Mouse (Mus musculus) neural tube, embryonic 11.5 days (tissue): ENCODE results near the gene Gmds. TPM values are rescaled to one million over a fixed set of nuclear protein-coding genes. Genes with fewer than 3 reads are reported as not detected.

ENCODE experiments used
- ATAC-seq: fragments of 200-750 bp; cut with Nextera tagmentation; 2 replicates; pipeline ENCODE4 v1.8.0; 2017; ENCODE audit warnings: moderate number of reproducible peaks, mild to moderate bottlenecking, moderate TSS enrichment, moderate library complexity; ENCODE audit not compliant: insufficient read depth, low FRiP score, low TSS enrichment
- DNase-seq: peaks from one replicate; pipeline ENCODE4 v3.0.0-alpha.2; 2015; ENCODE audit warnings: low spot score
- H3K27ac ChIP-seq: fragments of 300-500 bp; sonication (generic); 2 replicates; pipeline ENCODE4 v1.5.1; 2014; ENCODE audit warnings: low read depth, mild to moderate bottlenecking, low read length
- H3K27me3 ChIP-seq: fragments of 300-500 bp; sonication (generic); 2 replicates; pipeline ENCODE4 v1.6.1; 2014; ENCODE audit warnings: mild to moderate bottlenecking, low read length, mixed read lengths; ENCODE audit not compliant: control insufficient read depth, insufficient read depth
- H3K36me3 ChIP-seq: fragments of 300-500 bp; sonication (generic); 2 replicates; pipeline ENCODE4 v1.6.1; 2014; ENCODE audit warnings: mild to moderate bottlenecking, low read length, moderate library complexity, mixed read lengths; ENCODE audit not compliant: control insufficient read depth, insufficient read depth
- H3K4me1 ChIP-seq: fragments of 300-500 bp; sonication (generic); 2 replicates; pipeline ENCODE4 v1.6.1; 2014; ENCODE audit warnings: low read length, mixed read lengths; ENCODE audit not compliant: control insufficient read depth, insufficient read depth
- H3K4me2 ChIP-seq: fragments of 300-500 bp; sonication (generic); 2 replicates; pipeline ENCODE4 v1.6.1; 2014; ENCODE audit warnings: low read depth, mild to moderate bottlenecking, moderate library complexity
- H3K4me3 ChIP-seq: fragments of 300-500 bp; sonication (generic); 2 replicates; pipeline ENCODE4 v1.5.1; 2014; ENCODE audit warnings: low read depth, low read length
- H3K9ac ChIP-seq: fragments of 300-500 bp; sonication (generic); 2 replicates; pipeline ENCODE4 v1.6.1; 2014; ENCODE audit warnings: mild to moderate bottlenecking, low read length
- H3K9me3 ChIP-seq: fragments of 300-500 bp; sonication (generic); 2 replicates; pipeline ENCODE4 v1.6.1; 2016; ENCODE audit warnings: low read length; ENCODE audit not compliant: control insufficient read depth
- WGBS: fragments of 180-500 bp; shearing (Covaris S2); extraction: QIAGEN DNeasy Blood & Tissue Kit; methylation state at CpG from one replicate; pipeline ENCODE4 v1.1.7; 2014; 5-methylcytosine and 5-hydroxymethylcytosine counted together
- polyA plus RNA-seq: library from polyadenylated mRNA; unstranded; fragments of >200 nt; fragmentation: Nextera tagmentation; extraction: Ambion mirVana; gene quantifications from 2 replicates; pipeline ENCODE4 v1.2.1, GENCODE M21; 2014

Gene Gmds
- polyA plus RNA-seq, 1 experiment from 2014 or later: 27.5 TPM

DNA sequence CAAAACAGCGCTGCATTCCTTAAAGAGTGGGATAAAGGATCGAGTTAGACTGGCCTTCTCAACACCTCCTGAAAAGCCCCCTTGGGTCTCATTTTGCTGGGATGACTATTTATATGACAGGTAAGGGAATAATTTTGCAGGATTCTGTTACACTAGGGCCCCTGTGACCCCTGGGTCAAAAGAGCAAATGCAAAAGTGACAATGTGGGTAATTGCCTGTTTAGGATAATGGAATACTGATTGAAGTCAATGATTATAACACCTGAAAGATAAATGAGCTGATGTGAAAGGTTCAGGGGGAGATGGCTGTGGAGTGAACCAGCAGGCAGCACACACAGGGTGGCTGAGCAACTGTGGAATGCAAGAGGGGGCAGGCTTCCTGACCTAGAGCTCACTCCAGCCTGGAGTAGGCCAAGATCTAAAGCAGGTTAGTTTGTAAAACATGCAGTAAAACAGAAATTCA, 367.5 kb downstream of the Gmds start:
- whole genome bisulfite sequencing: 33% methylated on average over 2 of the region's 2 CpGs
- H3K36me3 ChIP-seq: no peaks in the 10 kb centered on the region
- DNase-seq: peak; percentile 25
- H3K27ac ChIP-seq: no peak overlapping the region
- no peak overlapping the region for H3K9ac ChIP-seq
- H3K4me1 ChIP-seq: no peaks in the 10 kb centered on the region
- no peaks in the 10 kb centered on the region for H3K27me3 ChIP-seq
- H3K9me3 ChIP-seq: no peaks in the 10 kb centered on the region
- ATAC-seq: no peak
- no peak overlapping the region for H3K4me2 ChIP-seq
- no peak overlapping the region for H3K4me3 ChIP-seq

DNA sequence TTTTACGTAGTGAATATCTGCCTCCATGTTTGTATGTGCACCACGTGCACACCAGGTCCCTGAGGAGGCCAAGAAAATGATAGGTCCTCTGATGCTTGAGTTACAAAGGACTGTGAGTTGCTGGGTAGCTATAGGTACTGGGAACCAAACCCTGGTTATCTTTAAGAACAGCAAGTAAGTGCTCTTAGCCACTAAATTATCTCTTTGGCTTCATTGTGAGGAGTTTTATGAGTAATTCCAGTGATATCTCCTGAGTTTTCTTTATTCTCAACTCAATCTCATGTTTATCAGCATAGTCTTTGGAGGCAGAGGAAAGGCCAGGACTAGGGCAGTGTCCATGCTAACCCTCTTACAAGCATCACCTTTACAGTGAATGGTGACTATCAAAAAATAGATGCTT, 370.3 kb downstream of the Gmds start:
- Histone ChIP-seq H3K27me3 (no peaks in the 10 kb centered on the region), H3K9me3 (no peaks in the 10 kb centered on the region), H3K27ac (no peak overlapping the region), H3K4me3 (no peak overlapping the region), H3K9ac (no peak overlapping the region), H3K4me2 (no peak overlapping the region), H3K4me1 (no peaks in the 10 kb centered on the region), H3K36me3 (no peaks in the 10 kb centered on the region)
- ATAC-seq (no peak), DNase-seq (no peak)
- 85% methylated on average over 2 of the region's 2 CpGs for WGBS

DNA sequence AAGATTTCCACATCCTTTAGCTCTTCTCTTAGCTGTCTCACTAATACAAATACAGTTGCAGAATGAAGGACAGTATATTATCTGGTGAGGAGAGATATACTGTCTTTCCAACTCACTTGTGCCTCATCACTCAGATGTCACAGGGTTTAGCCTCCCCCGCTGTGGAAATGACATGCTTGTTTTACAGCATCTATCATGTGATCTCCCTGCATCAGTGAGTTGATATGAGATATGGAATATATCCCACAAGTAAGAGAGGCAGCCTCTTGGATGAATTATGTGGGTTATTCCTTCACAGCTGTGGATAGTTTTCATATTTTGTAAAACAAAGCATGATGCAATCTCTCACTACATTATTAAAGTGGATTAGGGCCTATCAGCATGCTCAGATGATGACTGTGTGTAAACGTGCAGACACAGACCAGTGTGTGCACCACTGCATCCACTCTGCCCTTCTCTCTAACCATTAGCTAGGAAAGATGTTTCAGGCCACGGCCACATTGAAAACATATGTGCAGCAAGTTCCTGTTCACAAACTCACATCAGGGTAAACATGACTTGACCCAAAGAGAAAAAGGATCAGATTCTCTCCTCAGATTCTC, 371.5 kb downstream of the Gmds start:
- no peak overlapping the region for H3K4me3 ChIP-seq
- no peaks in the 10 kb centered on the region for H3K36me3 ChIP-seq
- no peaks in the 10 kb centered on the region for H3K9me3 ChIP-seq
- H3K9ac ChIP-seq: no peak overlapping the region
- no peak overlapping the region for H3K27ac ChIP-seq
- no peaks in the 10 kb centered on the region for H3K4me1 ChIP-seq
- ATAC-seq: no peak
- H3K27me3 ChIP-seq: no peaks in the 10 kb centered on the region
- DNase-seq: no peak
- no peak overlapping the region for H3K4me2 ChIP-seq
- WGBS: 57% methylated on average over 3 of the region's 3 CpGs

DNA sequence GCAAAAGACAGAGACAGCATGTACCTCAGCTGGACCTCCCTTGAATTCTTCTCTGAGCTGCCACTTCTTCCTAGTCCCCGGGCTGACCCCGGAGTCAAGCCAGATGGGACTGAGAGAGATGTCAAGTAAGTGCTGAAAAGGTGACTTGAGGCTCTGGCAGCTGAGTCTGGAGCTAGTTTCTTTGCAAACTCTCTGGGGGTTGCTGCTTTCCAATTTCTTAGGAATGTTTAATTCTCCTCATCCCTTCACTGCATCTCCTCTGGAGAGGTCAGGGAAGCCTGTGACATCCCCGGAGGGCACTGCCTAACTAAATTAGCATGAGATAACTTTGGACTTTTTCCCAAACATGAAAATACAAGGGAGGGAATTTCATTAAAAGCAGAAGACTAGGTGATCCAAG, 378.0 kb downstream of the Gmds start:
- Histone ChIP-seq H3K36me3 (no peaks in the 10 kb centered on the region), H3K9ac (no peak overlapping the region), H3K27me3 (no peaks in the 10 kb centered on the region), H3K4me1 (0 out of 2 replicates have a peak, but pooled peaks cover 4% of the 10 kb centered on the region), H3K9me3 (no peaks in the 10 kb centered on the region), H3K4me2 (no peak overlapping the region), H3K27ac (no peak overlapping the region), H3K4me3 (no peak overlapping the region)
- no peak for DNase-seq
- ATAC-seq: no peak
- 32% methylated on average over 3 of the region's 3 CpGs for WGBS

DNA sequence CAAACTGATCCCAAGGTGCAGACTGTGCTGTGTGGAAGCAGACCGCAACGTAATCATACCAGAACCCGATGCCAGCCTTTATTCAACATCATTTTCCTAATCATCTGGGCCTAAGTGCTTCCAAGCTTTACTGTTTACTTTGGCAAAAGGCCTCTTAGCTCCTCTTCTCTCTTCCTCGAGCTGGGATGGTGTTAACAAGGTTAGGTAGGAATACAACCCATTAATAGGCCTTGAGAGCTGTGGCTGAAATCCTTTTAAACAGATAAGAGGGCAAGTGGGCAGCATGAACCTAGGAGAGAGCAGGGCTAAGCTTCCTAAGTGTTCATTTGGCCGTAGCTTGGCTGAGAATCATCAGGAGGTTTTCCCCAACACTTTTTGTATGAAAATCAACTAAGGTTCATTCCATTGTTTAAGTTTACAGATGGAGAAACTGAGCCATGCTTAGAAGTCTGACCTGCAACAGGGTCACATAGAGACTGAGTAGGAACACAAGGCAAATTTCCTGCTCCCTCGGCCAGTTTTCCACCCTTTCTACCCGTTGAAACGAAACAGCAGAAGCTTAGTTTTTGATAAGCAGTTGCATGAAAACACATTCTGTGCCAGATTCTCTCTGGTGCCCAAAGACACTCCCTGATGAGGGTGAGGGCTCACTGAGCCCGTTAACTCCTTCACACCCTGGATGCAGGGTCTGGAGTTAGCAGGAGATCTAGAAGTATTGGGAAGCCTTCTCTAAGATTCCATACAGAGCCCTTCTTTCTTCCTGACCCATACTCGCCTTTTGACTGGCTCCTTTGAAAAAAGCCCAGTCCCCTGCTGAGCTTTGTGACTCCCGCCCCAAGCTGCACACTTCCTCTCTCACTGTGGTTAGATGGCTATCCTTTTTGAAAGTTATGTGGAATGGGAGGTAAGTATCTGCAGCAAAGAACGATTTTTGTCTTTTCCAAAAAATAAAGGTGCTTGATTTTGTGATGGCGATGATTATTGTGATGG, 379.9 kb downstream of the Gmds start:
- no peak overlapping the region for H3K4me3 ChIP-seq
- H3K9me3 ChIP-seq: no peaks in the 10 kb centered on the region
- ATAC-seq (no peak), DNase-seq (no peak)
- no peak overlapping the region for H3K9ac ChIP-seq
- no peaks in the 10 kb centered on the region for H3K27me3 ChIP-seq
- no peaks in the 10 kb centered on the region for H3K36me3 ChIP-seq
- no peak overlapping the region for H3K27ac ChIP-seq
- H3K4me1 ChIP-seq: 0 out of 2 replicates have a peak, but pooled peaks cover 4% of the 10 kb centered on the region
- 64% methylated on average over 13 of the region's 13 CpGs for WGBS
- H3K4me2 ChIP-seq: no peak overlapping the region

DNA sequence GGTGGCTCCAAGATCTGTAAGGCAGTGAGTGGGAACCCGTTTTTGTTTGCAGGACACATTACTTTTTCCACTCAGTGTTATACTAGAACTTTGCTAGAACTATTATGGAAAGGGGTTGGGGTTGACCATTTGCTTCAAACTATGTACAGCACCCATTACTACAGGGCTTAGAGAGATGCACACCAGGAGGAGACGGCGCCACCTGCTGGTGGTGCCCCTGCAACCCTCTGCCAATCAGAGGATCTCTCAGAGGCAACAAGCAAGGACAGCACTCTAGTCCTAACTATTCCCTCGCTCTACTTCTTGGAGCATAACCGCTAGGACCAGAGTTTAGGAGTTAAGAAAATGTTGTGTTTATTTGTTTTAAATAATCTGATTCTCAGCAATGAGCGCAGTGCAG, 382.0 kb downstream of the Gmds start:
- H3K4me3 ChIP-seq: no peak overlapping the region
- H3K9me3 ChIP-seq: no peaks in the 10 kb centered on the region
- DNase-seq (no peak), ATAC-seq (no peak)
- no peaks in the 10 kb centered on the region for H3K27me3 ChIP-seq
- H3K27ac ChIP-seq: no peak overlapping the region
- H3K9ac ChIP-seq: no peak overlapping the region
- H3K4me2 ChIP-seq: no peak overlapping the region
- H3K4me1 ChIP-seq: 0 out of 2 replicates have a peak, but pooled peaks cover 4% of the 10 kb centered on the region
- WGBS: 83% methylated on average over 6 of the region's 6 CpGs
- H3K36me3 ChIP-seq: no peaks in the 10 kb centered on the region

DNA sequence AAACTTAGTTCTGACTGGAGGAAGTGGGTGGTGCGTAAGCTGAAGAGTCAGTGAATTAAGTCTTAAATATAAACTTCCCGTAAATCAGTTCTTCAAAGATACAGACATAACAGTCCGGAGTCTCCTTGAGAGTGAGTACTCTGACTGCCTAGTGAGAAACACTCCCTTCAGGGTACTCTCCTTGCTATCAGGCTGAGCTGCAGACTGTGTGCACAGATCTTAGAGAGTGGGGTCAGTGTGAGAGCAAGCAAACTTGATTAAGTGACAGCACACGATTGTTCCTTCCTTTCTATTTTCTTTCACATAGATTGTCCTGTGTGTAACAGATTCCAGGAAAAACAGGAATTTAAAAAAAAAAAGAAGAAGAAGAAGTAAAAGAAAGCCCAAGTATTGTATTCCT, 382.4 kb downstream of the Gmds start:
- DNase-seq (no peak), ATAC-seq (no peak)
- H3K27ac ChIP-seq: no peak overlapping the region
- H3K36me3 ChIP-seq: no peaks in the 10 kb centered on the region
- no peak overlapping the region for H3K9ac ChIP-seq
- no peaks in the 10 kb centered on the region for H3K9me3 ChIP-seq
- H3K4me2 ChIP-seq: no peak overlapping the region
- H3K4me1 ChIP-seq: 0 out of 2 replicates have a peak, but pooled peaks cover 4% of the 10 kb centered on the region
- WGBS: 80% methylated on average over 4 of the region's 4 CpGs
- no peaks in the 10 kb centered on the region for H3K27me3 ChIP-seq
- no peak overlapping the region for H3K4me3 ChIP-seq

DNA sequence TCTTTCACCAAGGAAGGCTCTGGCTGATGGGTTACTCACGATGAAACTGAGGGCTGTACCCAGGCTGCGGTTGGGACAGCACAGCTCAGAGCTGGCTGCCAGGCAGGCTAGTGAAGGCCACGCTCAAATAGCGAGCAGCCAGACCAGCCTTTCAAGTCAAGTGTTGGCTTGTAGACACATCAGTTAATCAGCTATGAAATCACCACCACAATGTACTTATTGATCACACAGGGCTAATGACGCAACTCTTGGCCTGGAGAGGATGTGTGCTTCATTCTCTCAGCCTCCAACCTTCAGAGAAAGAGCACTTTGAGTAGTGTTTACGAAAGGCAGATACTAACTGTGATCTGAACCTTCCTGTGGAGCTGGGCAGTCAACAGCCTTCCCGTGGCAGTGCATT, 383.4 kb downstream of the Gmds start:
- no peaks in the 10 kb centered on the region for H3K36me3 ChIP-seq
- WGBS: 43% methylated on average over 7 of the region's 7 CpGs
- H3K9me3 ChIP-seq: no peaks in the 10 kb centered on the region
- H3K9ac ChIP-seq: no peak overlapping the region
- H3K4me2 ChIP-seq: no peak overlapping the region
- H3K27me3 ChIP-seq: no peaks in the 10 kb centered on the region
- DNase-seq (no peak), ATAC-seq (no peak)
- H3K4me3 ChIP-seq: no peak overlapping the region
- H3K4me1 ChIP-seq: no peaks in the 10 kb centered on the region
- no peak overlapping the region for H3K27ac ChIP-seq
